Mouse (Mus musculus): ENCODE results near the gene Slc25a28.

The Slc25a28 gene

GRCm38 (mm10) chr19:43674730-43675524 is at the start of gene Slc25a28:
Gene Slc25a28 (minus strand): TSS chr19:43674881.
- peak; percentile 95 for DNase-seq

GRCm38 (mm10) chr19:43724194-43724593 is 49.5 kb upstream of the Slc25a28 start:
- DNase-seq = no peak

- DNase-seq = no peak
Measured at GRCm38 (mm10) chr19:43723501-43723900, 48.8 kb upstream of the Slc25a28 start.

- DNase-seq = no peak
Measured at GRCm38 (mm10) chr19:43722891-43723290, 48.2 kb upstream of the Slc25a28 start.

- DNase-seq = no peak
Measured at GRCm38 (mm10) chr19:43720061-43720460, 45.4 kb upstream of the Slc25a28 start.

GRCm38 (mm10) chr19:43711971-43712370 is 37.3 kb upstream of the Slc25a28 start:
- no peak for DNase-seq

GRCm38 (mm10) chr19:43711159-43711916 is 36.7 kb upstream of the Slc25a28 start:
- DNase-seq = no peak

- no peak for DNase-seq
Measured at GRCm38 (mm10) chr19:43709317-43709716, 34.6 kb upstream of the Slc25a28 start.

GRCm38 (mm10) chr19:43708206-43708605 is 33.5 kb upstream of the Slc25a28 start:
- DNase-seq = no peak

- DNase-seq = no peak
Measured at GRCm38 (mm10) chr19:43704787-43705497, 30.3 kb upstream of the Slc25a28 start.

- DNase-seq = no peak
Measured at GRCm38 (mm10) chr19:43704211-43704610, 29.5 kb upstream of the Slc25a28 start.

GRCm38 (mm10) chr19:43699763-43700155 is 25.1 kb upstream of the Slc25a28 start:
- DNase-seq = no peak

GRCm38 (mm10) chr19:43699021-43699762 is 24.5 kb upstream of the Slc25a28 start:
- DNase-seq = no peak

GRCm38 (mm10) chr19:43697666-43698370 is 23.1 kb upstream of the Slc25a28 start:
- DNase-seq = no peak

GRCm38 (mm10) chr19:43695514-43695964 is 20.9 kb upstream of the Slc25a28 start:
- no peak for DNase-seq

GRCm38 (mm10) chr19:43692815-43693214 is 18.1 kb upstream of the Slc25a28 start:
- DNase-seq = no peak

- DNase-seq = peak; percentile 96
Measured at GRCm38 (mm10) chr19:43689419-43690246, 15.0 kb upstream of the Slc25a28 start, which contains the start of gene Entpd7. Gene Entpd7 (plus strand): TSS chr19:43689672.

- DNase-seq = no peak
Measured at GRCm38 (mm10) chr19:43681541-43681940, 6.9 kb upstream of the Slc25a28 start.

GRCm38 (mm10) chr19:43679474-43679981 is 4.8 kb upstream of the Slc25a28 start:
- no peak for DNase-seq

GRCm38 (mm10) chr19:43678467-43679003 is 3.9 kb upstream of the Slc25a28 start:
- no peak for DNase-seq
